Mouse (Mus musculus) midbrain, embryonic 14.5 days (tissue): Measurements from ENCODE around the gene Ngfr. TPM values are rescaled to one million over a fixed set of nuclear protein-coding genes. Genes with fewer than 3 reads are reported as not detected.
A peak's percentile ranks its signal among the peaks of the same experiment; 100 is the strongest.

Source experiments
- ATAC-seq: fragments of 200-750 bp; cut with Nextera tagmentation; 2 replicates; pipeline ENCODE4 v1.8.0; 2017; ENCODE audit warnings: moderate number of reproducible peaks, moderate library complexity; ENCODE audit not compliant: low FRiP score, low TSS enrichment
- DNase-seq: peaks from one replicate; pipeline ENCODE4 v3.0.0-alpha.2; 2015
- H3K27ac ChIP-seq: fragments of 300-500 bp; sonication (generic); replicated peaks from 2 replicates; pipeline ENCODE4 v1.5.1; 2014; ENCODE audit warnings: mild to moderate bottlenecking, low read depth, low read length, moderate library complexity
- H3K27me3 ChIP-seq: fragments of 300-500 bp; sonication (generic); 2 replicates; pipeline ENCODE4 v1.6.1; 2014; ENCODE audit warnings: low read length, control low read depth, mixed read lengths; ENCODE audit not compliant: control insufficient read depth, insufficient read depth
- H3K36me3 ChIP-seq: fragments of 300-500 bp; sonication (generic); 2 replicates; pipeline ENCODE4 v1.6.1; 2014; ENCODE audit warnings: low read length, control low read depth; ENCODE audit not compliant: control insufficient read depth, insufficient read depth
- H3K4me1 ChIP-seq: fragments of 300-500 bp; sonication (generic); 2 replicates; pipeline ENCODE4 v1.6.1; 2014; ENCODE audit warnings: mild to moderate bottlenecking, antibody characterized with exemption, low read length, control low read depth; ENCODE audit not compliant: control insufficient read depth, insufficient read depth
- H3K4me2 ChIP-seq: fragments of 300-500 bp; sonication (generic); 2 replicates; pipeline ENCODE4 v1.6.1; 2014; ENCODE audit warnings: mild to moderate bottlenecking, low read length, moderate library complexity
- H3K4me3 ChIP-seq: fragments of 300-500 bp; sonication (generic); replicated peaks from 2 replicates; pipeline ENCODE4 v1.5.1; 2014; ENCODE audit warnings: low read depth, low read length
- H3K9ac ChIP-seq: fragments of 300-500 bp; sonication (generic); replicated peaks from 2 replicates; pipeline ENCODE4 v1.6.1; 2014; ENCODE audit warnings: mild to moderate bottlenecking, low read length, moderate library complexity
- H3K9me3 ChIP-seq: fragments of 300-500 bp; sonication (generic); 2 replicates; pipeline ENCODE4 v1.6.1; 2016; ENCODE audit warnings: low read length, control low read depth, mixed read lengths; ENCODE audit not compliant: control insufficient read depth
- WGBS: fragments of 180-500 bp; shearing (Covaris S2); extraction: QIAGEN DNeasy Blood & Tissue Kit; methylation state at CpG from one replicate; pipeline ENCODE4 v1.1.7; 2014; 5-methylcytosine and 5-hydroxymethylcytosine counted together
- polyA plus RNA-seq: library from polyadenylated mRNA; unstranded; fragments of >200 nt; fragmentation: Nextera tagmentation; extraction: Ambion mirVana; gene quantifications from 2 replicates; pipeline ENCODE4 v1.2.1, GENCODE M21; 2014

Ngfr gene
- polyA plus RNA-seq, 1 experiment from 2014 or later: 13.7 TPM

DNA sequence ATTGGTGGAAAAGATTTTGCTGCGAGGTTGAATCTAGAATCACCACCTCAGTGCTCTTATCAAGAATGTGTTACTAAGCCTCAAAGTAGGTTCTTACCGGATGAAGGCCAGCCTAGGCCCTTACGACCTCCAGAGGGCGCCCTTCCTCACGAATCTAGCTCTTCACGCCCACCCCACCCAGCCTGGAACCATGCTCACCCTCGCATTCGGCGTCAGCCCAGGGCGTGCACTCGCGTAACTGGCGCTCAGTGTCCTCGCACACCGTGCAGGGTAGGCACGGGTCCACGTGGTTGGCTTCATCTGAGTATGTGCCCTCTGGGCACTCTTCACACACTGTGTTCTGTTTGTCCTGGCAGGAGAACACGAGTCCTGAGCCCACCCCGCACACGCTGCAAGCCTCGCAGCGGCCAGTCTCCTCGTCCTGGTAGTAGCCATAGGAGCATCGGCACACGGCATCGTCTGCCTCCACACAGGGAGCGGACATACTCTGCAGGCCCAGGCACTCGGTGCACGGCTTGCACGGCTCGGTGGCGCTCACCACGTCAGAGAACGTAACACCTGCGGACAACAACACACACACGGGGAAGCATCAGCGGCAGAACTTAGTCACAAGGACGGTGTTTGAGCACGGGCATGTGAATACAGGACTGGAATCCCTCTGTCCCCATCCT is 9.6 kb downstream of the Ngfr start:
- Histone ChIP-seq H3K36me3 (0 out of 2 replicates have a peak, but pooled peaks cover 3% of the 10 kb centered on the region), H3K4me3 (peak overlapping the region; percentile 19; the same call in 1 of the 2 replicates), H3K4me1 (no peaks in the 10 kb centered on the region), H3K4me2 (peak overlapping the region; percentile 48), H3K27ac (no peak overlapping the region), H3K9ac (no peak overlapping the region), H3K27me3 (peaks cover 57% of the 10 kb centered on the region), H3K9me3 (no peaks in the 10 kb centered on the region)
- ATAC-seq: 0 out of 2 replicates have a peak, but pooled peaks have one; percentile 27
- WGBS: 5% methylated on average over 39 of the region's 39 CpGs
- peak; percentile 86 for DNase-seq

DNA sequence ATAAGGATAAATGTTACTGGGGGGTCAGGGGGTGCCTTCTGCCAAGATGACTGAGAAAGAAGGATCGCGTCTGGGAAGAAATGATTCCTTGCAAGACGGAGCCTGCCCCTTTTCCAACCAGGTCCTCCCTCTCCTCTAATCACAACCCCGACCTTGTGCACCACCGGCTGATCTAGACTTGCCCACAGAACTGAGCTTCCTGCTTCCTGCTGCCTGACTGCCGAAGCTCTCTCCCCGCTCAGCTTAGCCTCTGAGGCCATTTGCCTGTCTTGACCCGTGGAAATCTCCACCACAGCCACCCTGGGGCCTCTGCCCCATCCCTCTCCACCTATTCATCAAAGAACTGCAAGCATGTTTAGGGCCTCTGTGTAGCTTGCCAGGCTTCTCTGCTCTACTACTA is 11.2 kb downstream of the Ngfr start:
- ATAC-seq: no peak
- no peak overlapping the region for H3K27ac ChIP-seq
- H3K9ac ChIP-seq: no peak overlapping the region
- no peak overlapping the region for H3K4me2 ChIP-seq
- no peak overlapping the region for H3K4me3 ChIP-seq
- WGBS: 77% methylated on average over 8 of the region's 8 CpGs
- peaks cover 1% of the 10 kb centered on the region; the same call in 1 of the 2 replicates for H3K4me1 ChIP-seq
- no peak for DNase-seq
- peaks cover 41% of the 10 kb centered on the region for H3K27me3 ChIP-seq
- H3K36me3 ChIP-seq: 0 out of 2 replicates have a peak, but pooled peaks cover 3% of the 10 kb centered on the region
- H3K9me3 ChIP-seq: no peaks in the 10 kb centered on the region

DNA sequence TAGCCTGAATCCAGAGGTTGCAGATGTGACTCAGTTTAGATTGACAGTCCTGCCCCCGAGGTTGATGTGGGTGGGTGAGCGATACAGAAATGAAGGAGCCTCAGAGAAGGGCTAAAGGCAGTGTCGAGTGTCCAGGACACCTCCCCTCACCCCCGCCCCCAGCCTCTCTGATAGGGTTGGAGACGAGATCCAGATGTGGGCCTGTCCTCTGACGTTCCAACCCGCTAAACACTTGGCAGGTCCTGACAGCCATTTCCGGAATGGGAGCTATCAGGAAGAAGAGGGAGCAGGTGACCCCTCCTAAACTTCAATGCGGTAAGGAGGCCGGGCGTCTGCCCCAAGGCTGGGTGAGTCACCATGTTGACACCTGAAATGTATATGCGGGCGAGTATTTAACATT is 11.7 kb downstream of the Ngfr start:
- DNase-seq (no peak), ATAC-seq (no peak)
- no peaks in the 10 kb centered on the region for H3K9me3 ChIP-seq
- no peak overlapping the region for H3K4me3 ChIP-seq
- peaks cover 37% of the 10 kb centered on the region for H3K27me3 ChIP-seq
- 0 out of 2 replicates have a peak, but pooled peaks cover 3% of the 10 kb centered on the region for H3K36me3 ChIP-seq
- H3K4me2 ChIP-seq: no peak overlapping the region
- peaks cover 3% of the 10 kb centered on the region; the same call in 1 of the 2 replicates for H3K4me1 ChIP-seq
- no peak overlapping the region for H3K9ac ChIP-seq
- no peak overlapping the region for H3K27ac ChIP-seq
- WGBS: 76% methylated on average over 13 of the region's 13 CpGs

DNA sequence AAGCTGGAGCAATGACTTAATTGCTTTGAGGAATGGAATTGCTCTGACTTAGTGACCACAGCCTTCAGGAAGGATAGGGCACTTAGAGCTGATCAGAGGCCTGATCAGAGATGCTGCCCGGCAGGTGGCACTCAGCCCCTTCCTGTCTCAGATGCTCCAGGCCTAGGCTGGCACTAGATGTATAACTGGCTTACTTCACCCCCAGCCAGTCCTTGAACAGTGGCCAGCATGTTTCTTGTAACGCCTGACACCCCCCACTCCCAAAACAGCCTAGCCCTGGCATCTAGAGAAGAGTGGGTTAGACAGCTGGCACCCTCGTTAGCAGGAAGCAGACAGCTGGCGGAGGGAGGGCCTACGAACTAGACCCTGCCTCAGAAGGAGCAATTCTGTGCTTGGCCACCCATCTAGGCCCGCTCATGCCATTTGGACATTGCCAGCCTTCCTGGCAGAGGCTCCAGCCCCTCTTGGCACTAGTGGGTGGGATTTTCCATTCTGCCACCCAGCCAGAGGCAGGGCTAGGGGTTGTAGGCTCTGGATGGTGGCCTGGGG is 12.7 kb downstream of the Ngfr start:
- Histone ChIP-seq H3K27ac (no peak overlapping the region), H3K36me3 (0 out of 2 replicates have a peak, but pooled peaks cover 3% of the 10 kb centered on the region), H3K4me2 (no peak overlapping the region), H3K27me3 (peaks cover 28% of the 10 kb centered on the region), H3K4me3 (no peak overlapping the region), H3K4me1 (peaks cover 3% of the 10 kb centered on the region; the same call in 1 of the 2 replicates), H3K9ac (no peak overlapping the region), H3K9me3 (no peaks in the 10 kb centered on the region)
- no peak for ATAC-seq
- no peak for DNase-seq
- 83% methylated on average over 6 of the region's 6 CpGs for WGBS

DNA sequence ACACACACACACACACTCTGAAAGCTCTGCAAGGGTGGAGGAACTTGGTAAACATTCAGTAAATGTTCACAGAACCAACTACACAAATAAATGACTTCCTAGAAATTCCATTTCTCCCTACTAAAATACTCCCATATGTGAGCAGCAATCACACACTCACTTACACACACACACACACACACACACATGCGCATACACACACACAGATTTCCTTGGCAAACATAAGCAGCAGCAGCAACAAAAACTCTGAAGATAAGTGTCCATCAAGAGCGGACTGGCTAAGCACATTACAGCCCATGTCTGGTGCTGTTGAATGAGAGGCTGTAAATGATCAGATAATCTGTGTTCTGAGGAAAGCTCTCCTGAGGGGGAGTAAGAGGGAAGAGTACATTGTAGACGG is 15.3 kb downstream of the Ngfr start:
- Histone ChIP-seq H3K9me3 (no peaks in the 10 kb centered on the region), H3K27me3 (peaks cover 3% of the 10 kb centered on the region; the same call in 1 of the 2 replicates), H3K4me2 (no peak overlapping the region), H3K9ac (no peak overlapping the region), H3K36me3 (0 out of 2 replicates have a peak, but pooled peaks cover 3% of the 10 kb centered on the region), H3K4me1 (peaks cover 3% of the 10 kb centered on the region; the same call in 1 of the 2 replicates), H3K4me3 (no peak overlapping the region), H3K27ac (no peak overlapping the region)
- DNase-seq: no peak
- no peak for ATAC-seq
- WGBS: 74% methylated on average over 3 of the region's 3 CpGs

DNA sequence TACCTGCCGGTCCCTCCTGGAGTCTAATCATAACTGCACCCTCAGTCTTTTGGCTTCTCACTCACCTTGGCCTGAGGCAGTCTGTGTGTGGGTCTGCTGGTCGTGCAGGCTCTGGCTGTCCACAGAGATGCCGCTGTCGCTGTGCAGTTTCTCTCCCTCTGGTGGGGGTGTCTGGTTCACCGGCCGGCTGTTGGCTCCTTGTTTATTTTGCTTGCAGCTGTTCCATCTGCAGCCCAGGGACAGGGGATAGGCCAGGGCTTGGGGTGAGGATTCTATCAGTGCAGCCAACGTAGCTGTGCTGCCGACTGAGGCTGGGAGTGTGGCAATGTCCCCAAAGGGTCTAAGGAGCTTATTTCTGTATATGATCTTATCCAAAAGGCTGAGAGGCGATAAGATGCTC is 15.8 kb downstream of the Ngfr start:
- ATAC-seq: no peak
- peaks cover 3% of the 10 kb centered on the region; the same call in 1 of the 2 replicates for H3K4me1 ChIP-seq
- H3K9ac ChIP-seq: no peak overlapping the region
- 0 out of 2 replicates have a peak, but pooled peaks cover 3% of the 10 kb centered on the region for H3K36me3 ChIP-seq
- no peak for DNase-seq
- H3K4me2 ChIP-seq: no peak overlapping the region
- no peak overlapping the region for H3K4me3 ChIP-seq
- H3K9me3 ChIP-seq: no peaks in the 10 kb centered on the region
- H3K27ac ChIP-seq: no peak overlapping the region
- 52% methylated on average over 9 of the region's 9 CpGs for WGBS
- no peaks in the 10 kb centered on the region for H3K27me3 ChIP-seq

DNA sequence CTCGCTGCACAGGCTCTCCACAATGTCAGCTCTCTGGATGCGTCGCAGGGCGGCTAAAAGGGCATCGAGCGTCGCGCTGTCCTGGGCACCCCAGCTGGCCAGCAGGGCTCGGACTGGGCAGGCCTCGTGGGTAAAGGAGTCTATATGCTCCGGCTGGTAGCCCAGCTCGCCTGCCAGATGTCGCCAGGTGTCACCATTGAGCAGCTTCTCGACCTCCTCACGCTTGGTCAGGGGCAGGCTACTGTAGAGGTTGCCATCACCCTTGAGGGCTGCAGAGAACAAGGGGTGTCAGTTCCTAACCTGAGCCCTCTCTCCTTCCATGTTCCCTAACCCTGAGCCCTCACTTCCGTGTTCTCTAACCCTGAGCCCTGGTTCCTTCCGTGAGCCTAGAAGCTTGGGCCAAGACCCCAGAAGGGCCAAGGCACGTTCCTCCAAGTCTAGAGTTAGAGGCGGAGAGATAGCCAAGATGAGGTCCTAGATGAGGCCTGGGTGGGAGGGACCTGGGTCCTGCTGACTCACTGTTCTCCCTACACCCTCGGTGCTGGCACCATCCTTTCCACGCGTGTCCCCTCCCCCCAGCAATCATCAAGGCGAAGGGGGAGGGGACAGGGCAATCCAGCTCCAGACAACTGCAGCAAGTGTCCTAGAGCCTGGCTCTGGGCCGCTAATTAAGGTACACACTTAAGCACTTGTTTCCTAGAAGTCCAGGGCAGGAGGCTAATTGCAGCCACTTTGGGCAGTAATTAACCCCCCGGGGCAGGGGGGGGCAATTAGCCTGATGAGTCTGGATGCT is 16.5 kb downstream of the Ngfr start:
- Histone ChIP-seq H3K4me1 (peaks cover 3% of the 10 kb centered on the region; the same call in 1 of the 2 replicates), H3K27me3 (no peaks in the 10 kb centered on the region), H3K36me3 (no peaks in the 10 kb centered on the region), H3K4me3 (no peak overlapping the region), H3K27ac (no peak overlapping the region), H3K4me2 (no peak overlapping the region), H3K9me3 (no peaks in the 10 kb centered on the region), H3K9ac (no peak overlapping the region)
- 65% methylated on average over 25 of the region's 25 CpGs for WGBS
- ATAC-seq (no peak), DNase-seq (no peak)

DNA sequence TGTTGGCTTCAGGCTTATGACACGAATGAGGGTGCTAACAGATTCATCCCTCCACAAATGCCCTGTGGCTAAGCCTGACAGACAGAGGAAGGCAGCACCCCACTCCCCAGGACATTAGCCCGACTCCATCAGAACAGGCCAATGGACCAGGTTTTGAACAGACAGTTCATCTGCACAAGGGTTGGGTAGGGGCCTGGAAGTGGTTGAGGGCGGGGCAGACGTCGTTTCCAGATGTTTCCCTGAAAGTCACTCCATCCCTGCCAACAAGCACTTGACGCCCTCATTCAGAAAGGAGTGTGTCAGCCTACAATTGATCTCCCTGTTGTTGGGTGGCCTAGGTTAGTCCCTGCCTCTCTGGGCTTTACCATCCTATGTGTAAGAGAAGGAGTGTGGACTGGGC is 17.6 kb downstream of the Ngfr start:
- no peaks in the 10 kb centered on the region for H3K9me3 ChIP-seq
- H3K4me1 ChIP-seq: peaks cover 3% of the 10 kb centered on the region; the same call in 1 of the 2 replicates
- no peaks in the 10 kb centered on the region for H3K36me3 ChIP-seq
- no peaks in the 10 kb centered on the region for H3K27me3 ChIP-seq
- WGBS: 86% methylated on average over 6 of the region's 6 CpGs
- no peak for ATAC-seq
- H3K4me2 ChIP-seq: no peak overlapping the region
- H3K27ac ChIP-seq: no peak overlapping the region
- no peak overlapping the region for H3K9ac ChIP-seq
- DNase-seq: no peak
- no peak overlapping the region for H3K4me3 ChIP-seq
